Mouse (Mus musculus): Measurements from ENCODE around the gene Btd.

DNA sequence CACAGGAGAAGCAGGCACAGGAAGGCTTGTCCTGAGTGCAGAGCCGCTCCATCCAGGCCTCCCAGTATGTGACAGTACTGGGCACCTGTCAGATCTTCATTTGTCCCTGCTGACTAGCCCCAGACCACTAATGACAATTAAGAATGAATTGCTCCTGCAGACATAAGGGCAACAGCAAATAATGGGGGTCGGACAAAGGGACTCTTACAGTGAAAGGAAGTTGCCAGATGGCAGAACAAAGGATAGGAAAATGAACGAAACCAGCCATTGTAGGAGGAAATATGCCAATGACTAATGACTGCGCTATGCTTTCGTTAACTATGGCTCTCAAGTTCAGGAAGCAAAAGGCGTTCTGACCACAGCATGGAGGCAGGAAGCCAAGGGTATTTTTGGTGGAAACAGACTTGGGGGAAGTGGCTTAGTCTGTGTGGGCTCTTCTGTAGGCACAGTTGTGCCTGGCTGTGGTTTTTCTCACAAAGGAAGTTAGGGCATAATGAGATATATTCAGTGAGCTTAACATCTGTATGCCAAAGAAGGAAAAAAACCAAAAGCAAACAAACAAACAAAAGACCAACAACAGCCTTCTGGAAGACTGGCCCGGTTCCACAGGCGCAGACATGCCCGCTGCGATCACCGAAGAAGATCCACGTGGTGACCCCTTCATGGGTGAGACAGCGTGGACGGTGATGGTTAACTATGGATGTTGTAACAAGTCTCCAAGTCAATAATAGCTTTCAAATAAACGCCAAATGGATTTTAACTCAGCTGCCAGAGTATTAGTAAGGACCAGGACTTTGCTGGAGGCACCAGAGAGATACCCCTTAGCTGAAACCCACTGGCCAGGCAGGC is 29.0 kb downstream of the Btd start:
- TF ChIP-seq CTCF (IDR thresholded peaks at IDR 0.05; ENCODE audit: low read depth, low read length) (no peak), POLR2A (IDR thresholded peaks at IDR 0.05; ENCODE audit: extremely low read depth, insufficient read depth, low read length) (no peak)
